Mouse (Mus musculus) embryonic facial prominence, embryonic 13.5 days (tissue): ENCODE results near the gene Agpat1. TPM values are rescaled to one million over a fixed set of nuclear protein-coding genes. Genes with fewer than 3 reads are reported as not detected.

Experiments
- ATAC-seq: fragments of 200-750 bp; cut with Nextera tagmentation; 2 replicates; pipeline ENCODE4 v1.8.0; 2017; ENCODE audit warnings: low read depth; ENCODE audit not compliant: insufficient number of reproducible peaks, insufficient read depth, low FRiP score, low TSS enrichment
- H3K27ac ChIP-seq: fragments of 300-500 bp; sonication (generic); 2 replicates; pipeline ENCODE4 v1.5.1; 2015; ENCODE audit warnings: moderate library complexity, mild to moderate bottlenecking, inconsistent platforms
- H3K27me3 ChIP-seq: fragments of 300-500 bp; sonication (generic); 2 replicates; pipeline ENCODE4 v1.6.1; 2015; ENCODE audit warnings: mild to moderate bottlenecking, inconsistent platforms
- H3K36me3 ChIP-seq: fragments of 300-500 bp; sonication (generic); 2 replicates; pipeline ENCODE4 v1.6.1; 2015; ENCODE audit warnings: mild to moderate bottlenecking, inconsistent platforms
- H3K4me1 ChIP-seq: fragments of 300-500 bp; sonication (generic); 2 replicates; pipeline ENCODE4 v1.6.1; 2015; ENCODE audit warnings: inconsistent platforms
- H3K4me2 ChIP-seq: fragments of 300-500 bp; sonication (generic); 2 replicates; pipeline ENCODE4 v1.6.1; 2015; ENCODE audit warnings: moderate library complexity, mild to moderate bottlenecking, inconsistent platforms
- H3K4me3 ChIP-seq: fragments of 300-500 bp; sonication (generic); 2 replicates; pipeline ENCODE4 v1.5.1; 2015; ENCODE audit warnings: mild to moderate bottlenecking, inconsistent platforms
- H3K9ac ChIP-seq: fragments of 300-500 bp; sonication (generic); 2 replicates; pipeline ENCODE4 v1.6.1; 2015; ENCODE audit warnings: mild to moderate bottlenecking, inconsistent platforms
- H3K9me3 ChIP-seq: fragments of 300-500 bp; sonication (generic); 2 replicates; pipeline ENCODE4 v1.6.1; 2016; ENCODE audit warnings: inconsistent platforms
- WGBS: fragments of 180-500 bp; shearing (Covaris S2); methylation state at CpG from one replicate; pipeline ENCODE4 v1.1.7; 2015; ENCODE audit warnings: mixed read lengths; 5-methylcytosine and 5-hydroxymethylcytosine counted together
- polyA plus RNA-seq: library from polyadenylated mRNA; unstranded; fragments of >200 nt; fragmentation: Nextera tagmentation; extraction: Ambion mirVana; gene quantifications from 2 replicates; pipeline ENCODE4 v1.2.1, GENCODE M21; 2015

Agpat1 gene
- polyA plus RNA-seq, 1 experiment from 2014 or later, result 57.5 TPM

DNA sequence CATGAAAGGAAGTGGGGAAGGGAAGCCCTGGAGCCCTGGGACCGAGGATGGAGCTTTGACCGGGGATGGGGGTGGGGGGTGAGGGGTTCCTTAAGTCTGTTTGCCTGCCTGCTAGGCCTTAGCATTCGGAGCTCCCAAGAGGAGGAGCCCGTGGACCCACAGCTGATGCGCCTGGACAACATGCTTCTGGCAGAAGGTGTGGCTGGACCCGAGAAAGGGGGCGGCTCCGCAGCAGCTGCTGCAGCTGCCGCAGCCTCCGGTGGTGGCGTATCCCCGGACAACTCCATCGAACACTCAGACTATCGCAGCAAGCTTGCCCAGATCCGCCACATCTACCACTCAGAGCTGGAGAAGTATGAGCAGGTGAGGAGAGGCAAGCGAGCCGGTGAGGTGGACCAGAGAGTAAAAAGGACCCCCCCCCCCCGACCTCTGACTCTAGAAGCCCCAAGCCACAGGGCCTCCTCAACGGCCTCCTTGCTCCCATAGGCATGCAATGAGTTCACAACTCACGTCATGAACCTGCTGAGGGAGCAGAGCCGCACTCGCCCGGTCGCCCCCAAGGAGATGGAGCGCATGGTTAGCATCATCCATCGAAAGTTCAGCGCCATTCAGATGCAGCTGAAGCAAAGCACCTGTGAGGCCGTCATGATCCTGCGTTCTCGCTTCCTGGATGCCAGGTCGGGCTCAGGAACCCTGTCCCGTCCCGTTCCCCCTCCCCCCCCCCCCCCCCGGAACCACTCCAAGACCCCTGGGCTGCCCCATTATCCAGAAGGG lies 10.1 kb upstream of the Agpat1 start:
- Histone ChIP-seq H3K4me2 (peak overlapping the region; percentile 96), H3K4me3 (peak overlapping the region; percentile 86), H3K9ac (peak overlapping the region; percentile 97), H3K4me1 (peaks cover 76% of the 10 kb centered on the region), H3K27me3 (no peaks in the 10 kb centered on the region), H3K27ac (peak overlapping the region; percentile 99; the same call in 1 of the 2 replicates), H3K9me3 (no peaks in the 10 kb centered on the region), H3K36me3 (peaks cover 30% of the 10 kb centered on the region)
- 39% methylated on average over 31 of the region's 34 CpGs for WGBS
- no peak for ATAC-seq

DNA sequence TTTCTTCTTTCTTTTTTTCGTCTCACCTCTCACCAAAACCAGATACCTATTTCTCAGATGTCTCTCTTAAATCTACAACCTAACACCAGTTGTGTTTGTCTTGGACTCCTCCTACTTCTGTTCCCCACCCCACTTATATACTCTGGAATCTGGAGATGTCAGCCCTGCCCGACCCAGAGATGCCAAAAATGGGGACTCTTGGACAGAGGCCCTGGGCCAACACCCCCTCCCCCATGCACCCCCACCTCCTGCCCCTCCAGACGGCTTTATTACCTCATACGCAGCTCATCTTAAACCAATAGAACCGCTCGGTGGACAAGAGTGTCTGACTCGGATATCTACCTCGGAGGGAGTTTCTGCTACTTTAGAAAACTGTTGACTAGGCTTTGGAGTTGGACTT lies 8.0 kb upstream of the Agpat1 start:
- Histone ChIP-seq H3K9ac (no peak overlapping the region), H3K4me1 (peaks cover 56% of the 10 kb centered on the region), H3K36me3 (peaks cover 46% of the 10 kb centered on the region), H3K4me3 (no peak overlapping the region), H3K27ac (no peak overlapping the region), H3K9me3 (no peaks in the 10 kb centered on the region), H3K4me2 (no peak overlapping the region), H3K27me3 (no peaks in the 10 kb centered on the region)
- 70% methylated on average over 8 of the region's 8 CpGs for WGBS
- no peak for ATAC-seq

DNA sequence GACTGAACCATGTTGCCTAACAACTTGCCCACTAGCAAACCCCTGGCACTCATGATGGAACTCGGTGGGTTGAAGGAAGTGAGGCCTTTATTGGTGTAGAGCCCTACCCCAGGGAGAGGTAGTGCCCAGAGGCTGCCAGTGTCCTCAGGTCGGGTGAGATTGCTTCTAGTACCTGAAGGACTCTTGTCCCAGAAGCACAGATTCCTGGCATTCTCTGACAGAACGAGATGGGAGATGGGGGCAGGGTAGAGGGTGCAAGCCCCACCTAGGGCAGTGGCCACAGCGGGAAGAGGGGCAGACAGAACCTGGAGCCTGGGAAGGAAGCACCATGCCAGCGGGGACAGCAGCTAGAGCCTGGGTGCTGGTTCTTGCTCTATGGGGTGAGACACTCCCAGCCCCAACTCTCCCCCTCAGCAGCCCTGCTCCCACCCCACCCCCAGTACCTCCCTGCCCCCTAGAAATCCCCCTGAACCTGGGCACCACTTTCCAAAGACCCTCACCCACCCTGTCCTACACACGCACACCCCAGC lies 6.4 kb upstream of the Agpat1 start, which contains the start of gene Ager:
TSS of gene Ager (plus strand) at position 297 of the 530 bp plus-strand sequence.
- Histone ChIP-seq H3K9me3 (no peaks in the 10 kb centered on the region), H3K4me3 (no peak within 1 kb of the TSS), H3K27me3 (no peaks in the 10 kb centered on the region), H3K4me2 (peak within 1 kb of the TSS; percentile 9; the same call in 1 of the 2 replicates), H3K9ac (peak within 1 kb of the TSS; percentile 44; the same call in 1 of the 2 replicates), H3K36me3 (peaks cover 57% of the 10 kb centered on the region), H3K4me1 (peaks cover 57% of the 10 kb centered on the region), H3K27ac (peak within 1 kb of the TSS; percentile 7)
- 12% methylated on average over 6 of the region's 6 CpGs for WGBS
- ATAC-seq, result no peak

DNA sequence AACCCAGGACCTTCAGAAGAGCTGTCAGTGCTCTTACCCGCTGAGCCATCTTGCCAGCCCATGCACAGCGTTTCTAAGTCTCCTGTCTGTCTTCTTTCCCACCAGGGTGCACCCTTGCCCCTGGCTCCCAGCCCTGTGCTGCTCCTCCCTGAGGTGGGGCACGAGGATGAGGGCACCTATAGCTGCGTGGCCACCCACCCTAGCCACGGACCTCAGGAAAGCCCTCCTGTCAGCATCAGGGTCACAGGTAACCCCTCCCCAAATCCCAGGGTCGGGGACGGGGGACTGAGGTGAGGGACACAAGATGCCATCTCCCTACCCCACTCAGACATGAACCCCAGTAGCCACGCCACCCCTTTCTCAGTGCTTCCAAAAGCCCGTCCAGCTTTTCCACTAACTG lies 4.2 kb upstream of the Agpat1 start:
- H3K27ac ChIP-seq, result no peak overlapping the region
- H3K9me3 ChIP-seq, result no peaks in the 10 kb centered on the region
- no peak overlapping the region for H3K4me3 ChIP-seq
- no peak overlapping the region for H3K9ac ChIP-seq
- peaks cover 48% of the 10 kb centered on the region for H3K4me1 ChIP-seq
- no peak overlapping the region for H3K4me2 ChIP-seq
- no peaks in the 10 kb centered on the region for H3K27me3 ChIP-seq
- H3K36me3 ChIP-seq, result peaks cover 47% of the 10 kb centered on the region
- 78% methylated on average over 9 of the region's 9 CpGs for WGBS
- ATAC-seq, result no peak

DNA sequence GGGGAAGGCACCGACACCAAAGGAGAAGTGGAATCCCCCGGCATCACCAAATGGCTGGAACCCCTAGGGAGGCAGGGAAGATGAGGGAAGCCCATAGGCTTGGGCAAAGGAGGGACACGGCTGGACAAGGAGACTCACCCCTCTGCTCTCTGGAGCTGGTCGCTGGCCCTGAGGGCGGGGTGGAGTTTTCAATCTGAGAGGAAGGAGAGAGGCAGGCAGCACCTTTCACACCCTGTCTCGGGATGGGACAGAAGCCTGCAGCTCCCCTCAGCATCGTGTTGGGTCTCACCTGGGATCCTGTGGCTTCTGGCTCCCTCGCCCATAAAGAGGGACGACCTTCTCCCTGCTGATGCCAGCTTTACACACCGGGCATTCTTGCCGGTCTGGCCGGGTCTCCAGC lies 2.3 kb upstream of the Agpat1 start:
- H3K4me3 ChIP-seq, result peak overlapping the region; percentile 90; the same call in 1 of the 2 replicates
- 82% methylated on average over 12 of the region's 12 CpGs for WGBS

DNA sequence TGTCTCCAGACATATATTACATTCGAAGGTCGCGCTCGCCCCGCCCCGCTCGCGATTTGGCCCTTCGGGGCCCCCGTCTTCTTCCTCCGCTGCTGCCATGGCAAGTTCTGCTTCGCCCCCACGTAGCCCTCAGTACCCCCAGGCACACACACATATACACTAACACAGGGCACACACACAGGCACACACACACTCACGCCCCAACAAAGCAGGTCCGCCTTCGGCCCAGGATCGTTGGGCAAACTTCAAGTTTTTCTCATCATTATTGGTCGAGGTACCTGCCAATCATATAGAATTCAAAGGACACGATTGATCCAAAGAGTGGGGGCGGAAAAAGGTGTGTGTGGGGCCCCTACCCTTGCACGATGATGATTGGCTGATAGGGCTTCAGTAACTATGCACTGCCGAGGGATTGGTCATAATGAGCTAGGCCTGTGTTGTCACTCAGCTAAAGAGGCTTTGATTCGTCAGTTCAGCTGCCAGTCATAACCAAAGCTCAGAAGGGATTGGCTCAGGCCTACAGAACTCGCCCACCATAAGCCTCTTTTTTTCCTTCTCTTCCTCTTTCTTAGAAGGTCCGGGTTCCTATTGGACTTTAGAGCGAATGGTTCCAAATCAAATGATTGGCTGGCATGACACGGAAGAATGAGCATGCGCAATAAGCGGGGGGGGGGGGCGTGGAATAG lies 544 bp upstream of the Agpat1 start, which contains the start of gene Rnf5:
TSS of gene Rnf5 (minus strand) at position 316 of the 686 bp plus-strand sequence.
- Histone ChIP-seq H3K4me1 (peaks cover 39% of the 10 kb centered on the region), H3K27me3 (no peaks in the 10 kb centered on the region), H3K4me2 (peak within 1 kb of the TSS; percentile 95), H3K36me3 (peaks cover 33% of the 10 kb centered on the region), H3K9ac (peak within 1 kb of the TSS; percentile 92), H3K9me3 (no peaks in the 10 kb centered on the region), H3K4me3 (peak within 1 kb of the TSS; percentile 90), H3K27ac (peak within 1 kb of the TSS; percentile 89)
- WGBS, result under 1% methylated on average over 30 of the region's 30 CpGs
- peak; percentile 96 for ATAC-seq

More for the DNA sequence above, 2.3 kb upstream of the Agpat1 start:
- Histone ChIP-seq H3K27ac (no peak overlapping the region), H3K4me2 (peak overlapping the region; percentile 86; the same call in 1 of the 2 replicates), H3K9ac (no peak overlapping the region), H3K4me1 (peaks cover 40% of the 10 kb centered on the region), H3K9me3 (no peaks in the 10 kb centered on the region), H3K36me3 (peaks cover 30% of the 10 kb centered on the region), H3K27me3 (no peaks in the 10 kb centered on the region)
- ATAC-seq, result no peak

DNA sequence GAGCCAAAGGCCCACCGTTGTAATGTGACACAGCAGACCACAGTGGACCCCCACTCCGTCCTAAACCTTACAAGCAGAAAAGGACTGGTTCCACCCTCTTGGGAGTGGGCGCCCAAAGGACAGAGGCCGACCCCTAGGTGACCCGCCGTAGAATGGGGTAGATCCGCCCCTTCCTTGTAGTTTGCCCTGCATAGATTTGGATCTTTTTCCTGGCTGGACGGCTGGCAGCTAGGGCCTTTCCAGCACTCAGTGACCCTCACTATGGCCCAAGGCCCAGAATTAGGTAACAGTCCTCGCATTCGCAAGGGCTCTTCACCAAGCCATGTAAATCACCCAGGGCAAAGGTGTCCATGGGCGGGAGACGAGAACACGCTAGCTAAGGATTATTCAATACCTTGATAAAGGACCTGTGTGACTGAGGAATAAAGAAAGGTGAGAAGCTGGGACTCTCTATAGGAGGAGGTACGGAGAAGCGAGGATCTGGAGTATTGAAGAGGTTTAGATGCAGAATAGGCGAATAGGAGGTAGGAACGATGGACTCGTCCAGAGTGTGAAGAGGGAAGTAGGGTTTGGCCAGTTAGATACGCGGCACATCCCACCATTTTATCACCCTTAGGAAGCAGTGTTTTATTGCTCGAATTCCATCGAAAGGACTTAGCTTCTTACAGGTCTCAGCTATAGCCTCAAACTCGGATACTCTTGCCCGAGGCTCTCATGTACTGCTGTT lies 612 bp downstream of the Agpat1 start:
- WGBS, result 16% methylated on average over 24 of the region's 24 CpGs
- no peaks in the 10 kb centered on the region for H3K27me3 ChIP-seq
- peaks cover 29% of the 10 kb centered on the region for H3K36me3 ChIP-seq
- H3K4me2 ChIP-seq, result peak overlapping the region; percentile 95
- peaks cover 41% of the 10 kb centered on the region for H3K4me1 ChIP-seq
- no peaks in the 10 kb centered on the region for H3K9me3 ChIP-seq
- H3K4me3 ChIP-seq, result peak overlapping the region; percentile 90
- H3K27ac ChIP-seq, result peak overlapping the region; percentile 89
- H3K9ac ChIP-seq, result peak overlapping the region; percentile 92
- no peak for ATAC-seq

DNA sequence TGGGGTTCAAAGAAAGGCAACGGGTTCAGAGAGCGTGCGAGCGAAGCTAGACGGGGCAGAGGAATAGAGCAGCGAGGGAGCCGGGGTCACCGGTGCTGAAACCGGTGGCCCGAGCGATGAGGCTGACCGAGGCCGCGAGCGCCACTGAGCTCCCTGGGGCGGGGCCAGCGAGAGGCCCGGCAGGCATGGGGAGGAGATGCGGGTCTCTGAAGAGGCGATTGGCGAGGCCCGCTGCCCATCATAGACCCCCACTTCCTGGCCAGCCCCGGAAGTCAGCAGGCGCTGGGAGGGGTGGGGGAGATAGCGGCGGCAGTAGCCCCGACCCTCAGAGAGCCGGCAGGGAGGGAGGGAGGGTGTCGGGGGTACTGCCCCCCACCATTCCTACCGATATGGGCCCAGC lies 1.5 kb downstream of the Agpat1 start:
- under 1% methylated on average over 27 of the region's 30 CpGs for whole genome bisulfite sequencing
- Histone ChIP-seq H3K36me3 (peaks cover 25% of the 10 kb centered on the region), H3K27me3 (no peaks in the 10 kb centered on the region), H3K4me2 (peak overlapping the region; percentile 95), H3K27ac (peak overlapping the region; percentile 89), H3K9ac (peak overlapping the region; percentile 92), H3K4me3 (peak overlapping the region; percentile 90), H3K9me3 (no peaks in the 10 kb centered on the region), H3K4me1 (peaks cover 41% of the 10 kb centered on the region)
- ATAC-seq, result peak; percentile 53; the same call in 1 of the 2 replicates

DNA sequence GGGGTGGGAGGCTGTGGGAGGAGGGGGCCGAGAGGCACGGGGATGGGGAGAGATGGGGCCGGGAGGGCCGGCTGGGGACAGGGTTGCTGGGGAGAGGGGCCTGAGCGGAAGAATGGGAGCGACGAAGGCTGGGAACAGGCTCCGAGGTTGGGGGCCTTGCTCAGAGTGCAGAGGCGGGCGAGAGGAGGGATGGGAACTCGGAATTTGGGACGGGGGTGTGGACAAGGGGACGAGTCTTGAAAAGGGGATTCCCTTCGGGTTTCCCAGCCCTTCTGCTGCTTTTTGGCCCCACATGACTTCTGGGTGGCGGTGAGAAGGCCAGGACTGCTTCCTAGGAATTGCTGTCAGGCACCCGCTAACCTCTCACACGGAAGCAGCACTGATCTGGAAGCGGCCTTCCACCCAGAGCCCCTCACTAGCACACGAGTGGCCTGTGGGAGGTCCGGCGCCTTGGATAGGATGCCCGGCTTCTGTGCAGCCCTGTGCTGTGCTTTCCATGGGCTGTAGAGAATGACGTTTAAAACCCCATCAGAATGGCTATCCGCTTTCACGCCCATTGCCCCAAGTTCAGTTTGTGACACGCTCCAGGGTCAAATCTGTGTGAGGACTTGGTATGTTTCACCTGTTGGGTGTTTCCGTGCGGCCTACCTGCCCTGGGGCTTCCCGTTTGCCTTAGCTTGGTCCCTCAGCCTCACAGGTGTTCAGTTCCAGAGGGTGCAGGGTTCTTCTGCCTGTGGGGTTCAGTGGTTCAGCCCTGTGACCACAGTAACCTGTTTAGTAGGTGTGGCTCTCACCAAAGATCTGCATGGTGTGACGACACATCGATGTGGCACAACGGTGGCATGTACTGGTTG lies 2.4 kb downstream of the Agpat1 start:
- H3K4me3 ChIP-seq, result peak overlapping the region; percentile 90
- H3K36me3 ChIP-seq, result peaks cover 26% of the 10 kb centered on the region
- no peak for ATAC-seq
- peak overlapping the region; percentile 92 for H3K9ac ChIP-seq
- peak overlapping the region; percentile 95 for H3K4me2 ChIP-seq
- H3K27me3 ChIP-seq, result no peaks in the 10 kb centered on the region
- H3K4me1 ChIP-seq, result peaks cover 41% of the 10 kb centered on the region
- 14% methylated on average over 32 of the region's 32 CpGs for WGBS
- peak overlapping the region; percentile 89 for H3K27ac ChIP-seq
- no peaks in the 10 kb centered on the region for H3K9me3 ChIP-seq

DNA sequence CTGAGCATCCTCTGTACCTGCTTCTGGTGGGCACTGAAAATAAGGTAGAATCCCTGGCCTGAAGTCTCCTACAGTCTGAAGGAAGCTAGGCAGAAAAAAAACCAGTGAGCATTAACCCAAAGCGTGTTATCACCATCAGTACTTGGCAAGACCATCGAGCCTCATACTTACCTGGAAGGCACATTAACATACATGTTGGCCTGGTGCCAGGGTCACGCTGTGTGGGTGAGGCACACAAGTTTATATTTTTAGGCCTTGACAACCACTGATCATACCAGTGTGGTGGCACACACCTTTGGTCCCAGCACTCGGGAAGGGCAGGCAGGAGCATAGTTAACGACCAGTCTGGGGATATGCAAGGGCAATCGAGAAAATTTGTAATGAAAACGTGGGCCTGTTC lies 3.9 kb downstream of the Agpat1 start:
- Histone ChIP-seq H3K4me2 (no peak overlapping the region), H3K9ac (peak overlapping the region; percentile 55; the same call in 1 of the 2 replicates), H3K9me3 (no peaks in the 10 kb centered on the region), H3K36me3 (peaks cover 34% of the 10 kb centered on the region), H3K4me3 (no peak overlapping the region), H3K27ac (no peak overlapping the region), H3K4me1 (peaks cover 33% of the 10 kb centered on the region), H3K27me3 (no peaks in the 10 kb centered on the region)
- ATAC-seq, result no peak
- WGBS, result 84% methylated on average over 7 of the region's 7 CpGs
